In genomic region chr7:81825381-81825780, GRCm38 (mm10) we compare ENCODE assay signal across 9 mouse cellular contexts. TPM values are rescaled to one million over a fixed set of nuclear protein-coding genes. Genes with fewer than 3 reads are reported as not detected.
A peak's percentile ranks its signal among the peaks of the same experiment; 100 is the strongest.
DNase-seq lines count a peak whose midpoint lies in the region; ATAC-seq lines count a peak whose summit lies in the region.
"Had no signal": no experiment of that assay in that cellular context is flagged by ENCODE, and none has a peak within 500 bp of the region (broad histone marks: within the 10 kb centered on the region; RNA-seq: fewer than 3 reads in every experiment).

No protein-coding gene starts in this region.

- H3K27ac ChIP-seq in limb, embryonic 13.5 days = no peak overlapping the region
- H3K27ac ChIP-seq in limb, embryonic 10.5 days = no peak overlapping the region
- peak overlapping the region; percentile 16; the same call in 1 of the 2 replicates for H3K27ac ChIP-seq in embryonic facial prominence, embryonic 13.5 days
- H3K27ac ChIP-seq in midbrain, embryonic 15.5 days = no peak overlapping the region
- H3K27ac ChIP-seq: heart, adult 2 months had no signal

- H3K4me2 ChIP-seq in limb, embryonic 13.5 days (replicated peaks) = peak overlapping the region; percentile 12; the same call in 1 of the 2 replicates
- H3K4me2 ChIP-seq in embryonic facial prominence, embryonic 13.5 days = peak overlapping the region; percentile 33
- peak overlapping the region; percentile 26; the same call in 1 of the 2 replicates for H3K4me2 ChIP-seq in midbrain, embryonic 15.5 days

- no peak for ATAC-seq in limb, embryonic 13.5 days (ENCODE audit: low FRiP score, low read depth)
- no peak for ATAC-seq in embryonic facial prominence, embryonic 13.5 days (ENCODE audit: insufficient number of reproducible peaks, insufficient read depth, low FRiP score, low TSS enrichment, low read depth)
- ATAC-seq in midbrain, embryonic 15.5 days (replicated peaks) = no peak

- peaks cover 45% of the 10 kb centered on the region for H3K4me1 ChIP-seq in limb, embryonic 13.5 days
- peaks cover 36% of the 10 kb centered on the region for H3K4me1 ChIP-seq in limb, embryonic 10.5 days
- H3K4me1 ChIP-seq in embryonic facial prominence, embryonic 13.5 days = peaks cover 44% of the 10 kb centered on the region
- peaks cover 44% of the 10 kb centered on the region for H3K4me1 ChIP-seq in midbrain, embryonic 15.5 days

- intact Hi-C loops in heart, postnatal 36 days (cut with DNase I) = no loop called here

- no peak overlapping the region for H3K4me3 ChIP-seq in limb, embryonic 13.5 days
- H3K4me3 ChIP-seq in limb, embryonic 10.5 days = no peak overlapping the region
- no peak overlapping the region for H3K4me3 ChIP-seq in embryonic facial prominence, embryonic 13.5 days
- H3K4me3 ChIP-seq in midbrain, embryonic 15.5 days = no peak overlapping the region
- H3K4me3 ChIP-seq: heart, adult 2 months had no signal

- H3K9ac ChIP-seq in limb, embryonic 13.5 days = no peak overlapping the region
- H3K9ac ChIP-seq in embryonic facial prominence, embryonic 13.5 days = no peak overlapping the region
- H3K9ac ChIP-seq in midbrain, embryonic 15.5 days = no peak overlapping the region

- no peak for DNase-seq in limb, embryonic 10.5 days (ENCODE audit: low spot score)
- peak; percentile 22 to 33 for DNase-seq in heart, postnatal 36 days
- no peak for DNase-seq in retina, embryonic 14.5 days (ENCODE audit: low spot score)
- no peak for DNase-seq in layer of hippocampus, adult 9-10 months (ENCODE audit: low spot score)

- no peaks in the 10 kb centered on the region for H3K27me3 ChIP-seq in limb, embryonic 13.5 days
- no peaks in the 10 kb centered on the region for H3K27me3 ChIP-seq in limb, embryonic 10.5 days (ENCODE audit: low read depth, poor library complexity, severe bottlenecking)
- no peaks in the 10 kb centered on the region for H3K27me3 ChIP-seq in embryonic facial prominence, embryonic 13.5 days
- H3K27me3 ChIP-seq in midbrain, embryonic 15.5 days (replicated peaks) = no peaks in the 10 kb centered on the region

- WGBS in limb, embryonic 13.5 days = 25% methylated on average over 3 of the region's 3 CpGs
- 80% methylated on average over 3 of the region's 3 CpGs for WGBS in limb, embryonic 10.5 days
- 18% methylated on average over 3 of the region's 3 CpGs for WGBS in embryonic facial prominence, embryonic 13.5 days
- 31% methylated on average over 3 of the region's 3 CpGs for WGBS in midbrain, embryonic 15.5 days

- H3K9me3 ChIP-seq in limb, embryonic 13.5 days = no peaks in the 10 kb centered on the region
- no peaks in the 10 kb centered on the region for H3K9me3 ChIP-seq in limb, embryonic 10.5 days (replicated peaks)
- H3K9me3 ChIP-seq in embryonic facial prominence, embryonic 13.5 days = no peaks in the 10 kb centered on the region
- H3K9me3 ChIP-seq in midbrain, embryonic 15.5 days = no peaks in the 10 kb centered on the region

- no peaks in the 10 kb centered on the region for H3K36me3 ChIP-seq in limb, embryonic 13.5 days
- H3K36me3 ChIP-seq in limb, embryonic 10.5 days = no peaks in the 10 kb centered on the region
- H3K36me3 ChIP-seq in embryonic facial prominence, embryonic 13.5 days = no peaks in the 10 kb centered on the region
- H3K36me3 ChIP-seq in midbrain, embryonic 15.5 days (replicated peaks) = no peaks in the 10 kb centered on the region

RNA-seq across cellular contexts. Expression of gene Btbd1, which starts 3.9 kb away (rescaled TPM):
- 65.9 and 72.8 TPM in 2 replicates for polyA plus RNA-seq in limb, embryonic 13.5 days (2015; fragmentation: Nextera tagmentation; extraction: Ambion mirVana)
- polyA plus RNA-seq in limb, embryonic 10.5 days (2016; fragmentation: Nextera tagmentation; extraction: Ambion mirVana) = 58.5 and 59.4 TPM in 2 replicates
- polyA plus RNA-seq in embryonic facial prominence, embryonic 13.5 days (2015; fragmentation: Nextera tagmentation; extraction: Ambion mirVana) = 53.2 and 56.6 TPM in 2 replicates
- 100 to 1,000 TPM; 135 to 137 TPM for total RNA-seq in heart, postnatal 36 days (2021)
- polyA plus RNA-seq in midbrain, embryonic 15.5 days (2015; fragmentation: Nextera tagmentation; extraction: Ambion mirVana) = 94.4 and 95.1 TPM in 2 replicates

RNA-seq across cellular contexts. Expression of gene Gm10160, which starts 30.2 kb away (rescaled TPM):
- polyA plus RNA-seq in limb, embryonic 13.5 days (2015; fragmentation: Nextera tagmentation; extraction: Ambion mirVana) = not detected in 2 replicates
- polyA plus RNA-seq in limb, embryonic 10.5 days (2016; fragmentation: Nextera tagmentation; extraction: Ambion mirVana) = not detected in 2 replicates
- not detected in 2 replicates for polyA plus RNA-seq in embryonic facial prominence, embryonic 13.5 days (2015; fragmentation: Nextera tagmentation; extraction: Ambion mirVana)
- not detected for total RNA-seq in heart, postnatal 36 days (2021)
- not detected in 2 replicates for polyA plus RNA-seq in midbrain, embryonic 15.5 days (2015; fragmentation: Nextera tagmentation; extraction: Ambion mirVana)
- total RNA-seq: heart, adult 2 months had no signal
- polyA plus RNA-seq: heart, adult 2 months; lung, embryonic 16.5 days had no signal

RNA-seq across cellular contexts. Expression of gene Tm6sf1, which starts 33.4 kb away (rescaled TPM):
- 17.0 and 19.5 TPM in 2 replicates for polyA plus RNA-seq in limb, embryonic 13.5 days (2015; fragmentation: Nextera tagmentation; extraction: Ambion mirVana)
- polyA plus RNA-seq in limb, embryonic 10.5 days (2016; fragmentation: Nextera tagmentation; extraction: Ambion mirVana) = 9.2 and 9.9 TPM in 2 replicates
- polyA plus RNA-seq in embryonic facial prominence, embryonic 13.5 days (2015; fragmentation: Nextera tagmentation; extraction: Ambion mirVana) = 11.3 and 12.4 TPM in 2 replicates
- total RNA-seq in heart, postnatal 36 days (2021) = 10 to 100 TPM in 1 of 2 experiments, 1 to 10 TPM in 1; 9.1 to 14.4 TPM
- 10.2 and 10.9 TPM in 2 replicates for polyA plus RNA-seq in midbrain, embryonic 15.5 days (2015; fragmentation: Nextera tagmentation; extraction: Ambion mirVana)

RNA-seq across cellular contexts. Expression of gene 3110040N11Rik, which starts 36.1 kb away (rescaled TPM):
- polyA plus RNA-seq in limb, embryonic 13.5 days (2015; fragmentation: Nextera tagmentation; extraction: Ambion mirVana) = 57.3 and 62.4 TPM in 2 replicates
- polyA plus RNA-seq in limb, embryonic 10.5 days (2016; fragmentation: Nextera tagmentation; extraction: Ambion mirVana) = 50.7 and 53.3 TPM in 2 replicates
- 55.4 and 65.6 TPM in 2 replicates for polyA plus RNA-seq in embryonic facial prominence, embryonic 13.5 days (2015; fragmentation: Nextera tagmentation; extraction: Ambion mirVana)
- 10 to 100 TPM; 25.9 to 26.2 TPM for total RNA-seq in heart, postnatal 36 days (2021)
- polyA plus RNA-seq in midbrain, embryonic 15.5 days (2015; fragmentation: Nextera tagmentation; extraction: Ambion mirVana) = 56.1 and 61.1 TPM in 2 replicates

Comparison
In these comparisons a context has a peak if more than half of its experiments do, and no peak if none do; other contexts are left out.
1. DNase-seq: peak in heart, postnatal 36 days (2 of 2); none in limb, embryonic 10.5 days (single experiment), retina, embryonic 14.5 days (single experiment) and layer of hippocampus, adult 9-10 months (single experiment).
2. Peak in every context shown above with its lines, with median percentiles within 50 percentile points of each other: H3K4me2 ChIP-seq.